Mouse (Mus musculus): Measurements from ENCODE around the gene Garnl3. TPM values are rescaled to one million over a fixed set of nuclear protein-coding genes. Genes with fewer than 3 reads are reported as not detected.

Garnl3 gene
- polyA plus RNA-seq, 1 experiment from 2014 or later: 1.2 TPM

DNA sequence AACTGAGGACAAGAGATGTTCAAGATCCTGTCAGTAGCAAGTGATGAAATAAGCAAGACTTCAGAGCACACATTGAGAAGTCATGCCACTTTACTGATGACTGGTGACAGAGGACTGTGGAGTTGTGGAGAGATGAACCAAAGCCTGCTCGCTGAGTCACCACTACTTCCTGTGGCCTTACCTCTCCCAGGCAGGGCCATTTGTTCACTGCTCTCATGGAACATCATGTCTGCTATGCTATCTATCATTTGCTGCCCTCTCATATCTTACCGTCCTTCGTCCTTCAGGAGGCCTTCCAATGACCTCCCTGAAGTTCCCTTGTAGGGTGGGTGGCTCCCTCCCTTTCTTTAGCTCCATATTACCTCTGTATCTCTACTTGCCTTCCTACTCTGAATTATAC, 47.2 kb downstream of the Garnl3 start:
- H3K9me3 ChIP-seq (replicated peaks): no peaks in the 10 kb centered on the region
- ATAC-seq (ENCODE audit: low read depth) (no peak), DNase-seq (no peak)
- no peaks in the 10 kb centered on the region for H3K36me3 ChIP-seq
- 0 out of 2 replicates have a peak, but pooled peaks cover 4% of the 10 kb centered on the region for H3K4me1 ChIP-seq (replicated peaks)
- WGBS (ENCODE audit: insufficient replicate concordance): 36% methylated on average over 3 of the region's 3 CpGs
- no peak overlapping the region for H3K4me2 ChIP-seq
- no peak overlapping the region for H3K9ac ChIP-seq
- H3K27ac ChIP-seq: no peak overlapping the region
- no peaks in the 10 kb centered on the region for H3K27me3 ChIP-seq
- H3K4me3 ChIP-seq (replicated peaks): no peak overlapping the region

DNA sequence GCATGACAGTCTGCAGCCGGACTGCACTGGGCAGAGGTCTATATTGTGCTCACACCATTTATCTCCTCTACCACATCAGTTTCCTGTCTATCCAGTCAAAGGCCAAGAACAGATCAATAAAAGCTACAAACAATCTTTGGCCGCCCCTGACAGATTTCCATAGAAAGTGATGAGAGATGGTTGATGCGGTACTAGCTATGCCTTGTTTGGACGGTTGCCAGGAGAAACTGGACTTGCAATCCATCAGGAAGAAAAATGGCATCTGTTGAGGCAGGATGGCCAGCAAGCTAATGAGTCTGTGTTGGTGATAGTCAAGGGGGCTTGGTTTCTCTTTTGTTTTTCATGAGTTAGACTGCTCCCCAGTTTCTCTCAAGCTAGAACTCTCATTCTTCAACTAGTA, 51.3 kb downstream of the Garnl3 start:
- no peak overlapping the region for H3K4me2 ChIP-seq
- 48% methylated on average over 4 of the region's 4 CpGs for WGBS (ENCODE audit: insufficient replicate concordance)
- no peak for ATAC-seq (ENCODE audit: low read depth)
- H3K27ac ChIP-seq: no peak overlapping the region
- DNase-seq: no peak
- H3K4me3 ChIP-seq (replicated peaks): no peak overlapping the region
- H3K36me3 ChIP-seq: no peaks in the 10 kb centered on the region
- no peak overlapping the region for H3K9ac ChIP-seq
- H3K4me1 ChIP-seq (replicated peaks): 0 out of 2 replicates have a peak, but pooled peaks cover 4% of the 10 kb centered on the region
- H3K9me3 ChIP-seq (replicated peaks): no peaks in the 10 kb centered on the region
- no peaks in the 10 kb centered on the region for H3K27me3 ChIP-seq

DNA sequence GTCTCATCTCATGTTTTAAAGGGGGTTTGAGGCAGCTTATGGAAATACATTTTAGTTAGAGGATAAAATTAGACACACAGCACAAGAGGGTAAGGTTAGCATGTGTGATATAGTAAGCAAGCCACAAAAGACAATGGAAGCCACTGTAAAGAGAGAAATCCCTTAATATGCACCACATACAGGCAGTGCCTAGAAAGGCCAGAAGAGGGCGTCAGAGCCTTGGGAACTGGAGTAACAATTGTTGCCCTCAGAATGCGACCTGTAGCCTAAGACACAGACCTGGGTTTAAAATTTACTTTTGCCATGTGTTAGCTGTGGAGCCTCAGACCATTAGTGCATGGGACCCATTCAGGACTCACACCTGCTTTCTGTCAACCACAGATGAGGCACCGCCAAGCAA, 54.2 kb downstream of the Garnl3 start:
- H3K4me1 ChIP-seq (replicated peaks): 0 out of 2 replicates have a peak, but pooled peaks cover 4% of the 10 kb centered on the region
- H3K27ac ChIP-seq: no peak overlapping the region
- no peak overlapping the region for H3K9ac ChIP-seq
- DNase-seq (no peak), ATAC-seq (ENCODE audit: low read depth) (no peak)
- no peaks in the 10 kb centered on the region for H3K9me3 ChIP-seq (replicated peaks)
- H3K4me3 ChIP-seq (replicated peaks): no peak overlapping the region
- 27% methylated on average over 3 of the region's 3 CpGs for WGBS (ENCODE audit: insufficient replicate concordance)
- no peak overlapping the region for H3K4me2 ChIP-seq
- H3K36me3 ChIP-seq: no peaks in the 10 kb centered on the region
- no peaks in the 10 kb centered on the region for H3K27me3 ChIP-seq

DNA sequence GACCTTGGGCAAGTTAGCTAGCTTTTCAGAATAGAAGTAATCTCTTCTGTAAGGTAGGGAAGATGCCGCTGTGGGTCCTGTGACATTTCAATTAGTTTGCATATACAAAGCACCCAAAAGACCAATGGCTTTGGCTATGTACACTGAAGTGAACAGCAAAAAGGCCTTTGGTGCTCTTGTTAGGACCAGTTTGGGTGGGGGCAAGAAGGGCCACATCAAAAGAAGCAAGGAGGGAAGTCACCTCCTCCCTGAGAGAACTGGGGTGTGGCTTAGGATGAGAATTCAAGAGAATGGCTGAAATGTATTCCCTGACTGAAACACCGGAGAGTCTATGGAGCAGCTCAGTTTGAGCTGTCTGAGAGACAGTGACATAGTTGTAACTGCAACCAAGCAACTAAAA, 56.5 kb downstream of the Garnl3 start:
- no peak overlapping the region for H3K9ac ChIP-seq
- no peaks in the 10 kb centered on the region for H3K27me3 ChIP-seq
- H3K4me1 ChIP-seq (replicated peaks): no peaks in the 10 kb centered on the region
- ATAC-seq (ENCODE audit: low read depth) (no peak), DNase-seq (no peak)
- 75% methylated on average over 2 of the region's 2 CpGs for WGBS (ENCODE audit: insufficient replicate concordance)
- H3K36me3 ChIP-seq: no peaks in the 10 kb centered on the region
- H3K9me3 ChIP-seq (replicated peaks): no peaks in the 10 kb centered on the region
- H3K27ac ChIP-seq: no peak overlapping the region
- H3K4me2 ChIP-seq: no peak overlapping the region
- no peak overlapping the region for H3K4me3 ChIP-seq (replicated peaks)

DNA sequence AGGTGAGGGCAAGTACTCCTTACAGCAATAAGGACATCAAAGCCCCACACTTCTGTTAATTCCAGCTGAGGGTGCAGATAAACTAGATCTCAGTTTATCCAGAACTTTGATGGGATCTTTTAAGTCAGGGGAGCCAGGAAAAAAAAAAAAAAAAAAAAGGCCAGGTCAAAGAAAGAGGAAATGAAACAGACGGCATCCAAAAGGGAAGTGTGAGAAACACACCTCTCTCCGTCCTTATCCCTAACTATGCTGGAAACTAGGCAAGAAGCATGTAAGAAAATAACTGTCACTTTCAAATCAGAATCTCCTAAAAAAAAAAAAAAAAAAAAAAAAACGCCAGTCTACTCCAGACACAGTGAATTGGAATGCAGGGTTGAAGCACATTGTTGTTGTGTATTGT, 57.3 kb downstream of the Garnl3 start:
- no peak for ATAC-seq (ENCODE audit: low read depth)
- 30% methylated on average over 3 of the region's 3 CpGs for WGBS (ENCODE audit: insufficient replicate concordance)
- no peak for DNase-seq

DNA sequence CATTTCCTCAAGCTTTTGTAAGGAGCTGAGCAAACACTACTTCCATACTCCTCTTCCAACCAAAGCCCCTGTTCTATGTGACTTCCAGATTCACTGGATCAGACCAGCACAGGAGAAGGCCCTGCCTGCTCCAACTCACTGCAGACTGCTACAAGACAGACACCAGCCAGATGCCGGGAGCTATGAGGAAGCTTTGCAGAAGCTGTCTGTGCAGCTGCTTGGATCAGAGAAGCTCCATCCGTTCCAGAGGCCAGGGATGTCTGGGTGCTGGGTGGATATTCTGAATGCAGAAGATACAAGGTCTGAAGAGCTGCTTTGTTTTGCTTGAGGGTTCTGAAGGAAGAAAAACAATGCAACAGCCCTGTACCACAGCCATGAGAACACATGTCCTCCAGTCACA, 59.1 kb downstream of the Garnl3 start:
- H3K9me3 ChIP-seq (replicated peaks): no peaks in the 10 kb centered on the region
- H3K27ac ChIP-seq: no peak overlapping the region
- H3K9ac ChIP-seq: no peak overlapping the region
- no peak for ATAC-seq (ENCODE audit: low read depth)
- H3K4me1 ChIP-seq (replicated peaks): no peaks in the 10 kb centered on the region
- H3K27me3 ChIP-seq: no peaks in the 10 kb centered on the region
- H3K4me3 ChIP-seq (replicated peaks): no peak overlapping the region
- no peaks in the 10 kb centered on the region for H3K36me3 ChIP-seq
- 41% methylated on average over 2 of the region's 2 CpGs for whole genome bisulfite sequencing (ENCODE audit: insufficient replicate concordance)
- H3K4me2 ChIP-seq: no peak overlapping the region
- no peak for DNase-seq

More for the DNA sequence above, 57.3 kb downstream of the Garnl3 start:
- Histone ChIP-seq H3K27ac (no peak overlapping the region), H3K4me3 (replicated peaks) (no peak overlapping the region), H3K4me2 (no peak overlapping the region), H3K9ac (no peak overlapping the region), H3K4me1 (replicated peaks) (no peaks in the 10 kb centered on the region), H3K27me3 (no peaks in the 10 kb centered on the region), H3K9me3 (replicated peaks) (no peaks in the 10 kb centered on the region), H3K36me3 (no peaks in the 10 kb centered on the region)

DNA sequence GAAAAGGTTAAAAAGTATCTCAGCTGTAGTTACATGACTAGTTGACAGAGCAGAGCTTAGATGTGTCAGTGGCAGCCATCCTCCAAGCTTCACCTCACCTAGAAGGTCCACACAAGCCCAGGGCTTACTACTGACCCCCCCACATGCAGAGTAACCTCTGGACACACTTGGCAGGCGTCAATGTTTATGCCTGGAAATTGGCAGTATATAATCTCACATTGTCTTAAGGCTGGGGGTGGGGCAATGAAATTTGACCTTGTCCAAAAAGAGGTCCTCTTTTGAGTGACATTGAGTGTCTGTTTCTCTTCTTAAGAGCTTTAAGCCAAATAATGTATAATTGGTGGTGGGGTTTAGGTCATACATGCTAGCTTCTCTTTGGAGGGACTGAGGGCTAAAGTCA, 65.8 kb downstream of the Garnl3 start:
- ATAC-seq (ENCODE audit: low read depth): no peak
- no peak for DNase-seq
- no peaks in the 10 kb centered on the region for H3K4me1 ChIP-seq (replicated peaks)
- no peaks in the 10 kb centered on the region for H3K27me3 ChIP-seq
- no peaks in the 10 kb centered on the region for H3K9me3 ChIP-seq (replicated peaks)
- no peak overlapping the region for H3K4me3 ChIP-seq (replicated peaks)
- no peak overlapping the region for H3K9ac ChIP-seq
- no peak overlapping the region for H3K4me2 ChIP-seq
- WGBS (ENCODE audit: insufficient replicate concordance): 43% methylated on average over 1 of the region's 1 CpGs
- no peaks in the 10 kb centered on the region for H3K36me3 ChIP-seq
- no peak overlapping the region for H3K27ac ChIP-seq

DNA sequence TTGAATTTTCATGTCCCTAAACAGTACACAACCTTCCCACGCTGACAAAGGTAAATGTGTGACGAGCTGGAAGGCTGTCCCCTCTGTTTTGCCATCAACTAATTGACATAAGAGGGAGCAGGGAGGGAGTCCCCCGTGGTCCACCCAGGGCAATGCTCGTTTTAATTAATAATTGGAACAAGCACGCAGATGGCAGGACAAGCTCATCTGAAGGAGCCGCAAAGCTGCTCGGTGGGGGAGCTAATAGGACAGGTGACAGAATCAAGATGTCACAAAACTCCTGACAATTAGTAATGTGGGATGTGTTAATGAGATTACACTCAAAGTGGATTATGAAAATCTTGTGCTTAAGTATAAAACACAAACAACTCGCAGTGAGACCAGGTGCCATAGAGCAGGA, 68.7 kb downstream of the Garnl3 start:
- Histone ChIP-seq H3K4me3 (replicated peaks) (no peak overlapping the region), H3K9ac (no peak overlapping the region), H3K27ac (no peak overlapping the region), H3K4me1 (replicated peaks) (no peaks in the 10 kb centered on the region), H3K9me3 (replicated peaks) (no peaks in the 10 kb centered on the region), H3K36me3 (no peaks in the 10 kb centered on the region), H3K4me2 (no peak overlapping the region), H3K27me3 (no peaks in the 10 kb centered on the region)
- no peak for DNase-seq
- no peak for ATAC-seq (ENCODE audit: low read depth)
- 60% methylated on average over 8 of the region's 8 CpGs for WGBS (ENCODE audit: insufficient replicate concordance)

DNA sequence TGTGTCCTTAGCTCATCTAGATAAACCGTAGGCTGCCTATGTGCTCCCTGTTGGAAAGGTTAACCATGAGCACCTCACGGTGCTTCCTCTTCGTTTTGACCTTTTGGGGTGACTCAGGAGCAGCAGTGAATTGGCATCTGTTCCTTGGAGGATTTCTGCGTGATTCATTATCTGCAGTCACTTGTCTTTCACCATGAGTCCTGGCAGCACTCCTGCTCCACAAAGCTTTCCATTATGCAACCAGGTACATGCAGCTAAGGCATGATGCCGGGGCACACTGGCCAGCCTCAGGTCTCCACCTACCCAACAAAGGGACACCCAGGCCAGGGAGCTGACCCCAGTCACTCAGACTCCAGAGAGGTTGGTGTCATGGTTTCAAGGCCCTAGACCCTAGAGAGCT, 72.5 kb downstream of the Garnl3 start:
- ATAC-seq (ENCODE audit: low read depth): no peak
- no peak for DNase-seq

DNA sequence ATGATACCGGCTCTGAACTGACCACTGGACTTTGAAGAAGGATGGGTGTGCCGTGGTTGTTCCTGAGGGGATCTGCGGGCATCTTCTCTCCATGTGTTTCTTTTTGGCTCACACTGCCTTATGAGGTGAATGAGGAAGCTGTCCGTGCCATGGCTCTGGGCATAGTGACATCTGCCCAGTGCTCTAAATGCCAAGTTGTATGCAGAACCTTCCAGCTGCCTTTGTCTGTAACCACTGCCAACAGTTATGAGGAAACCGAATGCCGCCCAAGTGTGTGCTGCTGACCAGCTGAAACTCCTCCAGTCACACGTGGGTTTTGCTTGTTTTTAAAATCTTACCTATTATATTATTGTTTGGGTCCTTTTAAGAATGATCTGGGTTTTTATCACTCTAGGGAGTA, 73.9 kb downstream of the Garnl3 start:
- DNase-seq (no peak), ATAC-seq (ENCODE audit: low read depth) (no peak)
- Histone ChIP-seq H3K4me1 (replicated peaks) (no peaks in the 10 kb centered on the region), H3K9me3 (replicated peaks) (no peaks in the 10 kb centered on the region), H3K36me3 (no peaks in the 10 kb centered on the region), H3K27me3 (no peaks in the 10 kb centered on the region), H3K4me2 (no peak overlapping the region), H3K27ac (no peak overlapping the region), H3K4me3 (replicated peaks) (no peak overlapping the region), H3K9ac (no peak overlapping the region)
- WGBS (ENCODE audit: insufficient replicate concordance): 67% methylated on average over 7 of the region's 7 CpGs

More for the DNA sequence above, 72.5 kb downstream of the Garnl3 start:
- 69% methylated on average over 5 of the region's 5 CpGs for WGBS (ENCODE audit: insufficient replicate concordance)
- H3K36me3 ChIP-seq: no peaks in the 10 kb centered on the region
- H3K9ac ChIP-seq: no peak overlapping the region
- H3K4me3 ChIP-seq (replicated peaks): no peak overlapping the region
- no peaks in the 10 kb centered on the region for H3K27me3 ChIP-seq
- H3K27ac ChIP-seq: no peak overlapping the region
- H3K4me2 ChIP-seq: no peak overlapping the region
- H3K4me1 ChIP-seq (replicated peaks): no peaks in the 10 kb centered on the region
- H3K9me3 ChIP-seq (replicated peaks): no peaks in the 10 kb centered on the region

DNA sequence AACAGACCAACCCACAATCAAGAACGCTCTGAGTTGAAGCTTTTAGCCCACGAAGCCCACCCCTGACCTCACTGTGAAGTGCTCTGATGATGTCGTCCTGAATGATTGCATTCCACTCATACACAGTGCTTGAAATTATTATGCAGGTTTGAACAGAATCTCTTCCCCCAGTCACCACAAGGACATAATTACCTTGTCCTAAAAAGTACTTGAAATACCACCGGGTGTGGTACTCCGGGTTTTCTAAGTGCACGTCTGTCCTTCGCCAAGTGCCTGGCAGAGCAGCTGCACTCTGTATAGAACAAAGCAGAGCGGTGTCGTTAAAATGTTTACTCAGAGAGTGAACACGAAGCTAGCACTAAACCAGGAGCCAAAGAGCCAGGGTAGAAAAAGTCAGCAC, 77.5 kb downstream of the Garnl3 start:
- WGBS (ENCODE audit: insufficient replicate concordance): 60% methylated on average over 10 of the region's 10 CpGs
- Histone ChIP-seq H3K4me3 (replicated peaks) (no peak overlapping the region), H3K27me3 (no peaks in the 10 kb centered on the region), H3K4me2 (no peak overlapping the region), H3K9me3 (replicated peaks) (no peaks in the 10 kb centered on the region), H3K27ac (no peak overlapping the region), H3K4me1 (replicated peaks) (no peaks in the 10 kb centered on the region), H3K9ac (no peak overlapping the region), H3K36me3 (no peaks in the 10 kb centered on the region)
- no peak for ATAC-seq (ENCODE audit: low read depth)
- DNase-seq: no peak

DNA sequence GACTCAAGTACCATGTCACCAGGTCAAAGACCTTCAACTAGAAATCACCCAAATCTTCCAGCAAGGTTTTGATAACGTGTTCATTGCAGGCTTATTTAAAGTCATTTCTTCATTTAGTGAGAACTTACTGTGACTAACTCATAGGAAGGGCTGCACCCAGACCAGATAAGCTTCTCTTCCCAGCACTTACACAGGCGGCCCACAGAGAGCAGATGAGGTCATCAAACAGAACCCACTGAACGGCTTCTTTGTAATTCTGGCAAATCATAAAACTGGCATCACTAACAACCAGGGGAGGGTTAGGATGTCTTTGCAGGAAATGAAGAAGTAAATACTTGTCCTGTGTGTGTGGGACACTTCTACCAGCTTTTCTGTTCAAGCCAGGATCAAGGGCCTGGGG, 84.1 kb downstream of the Garnl3 start:
- Histone ChIP-seq H3K27me3 (no peaks in the 10 kb centered on the region), H3K9me3 (replicated peaks) (no peaks in the 10 kb centered on the region), H3K4me1 (replicated peaks) (peaks cover 8% of the 10 kb centered on the region), H3K36me3 (no peaks in the 10 kb centered on the region), H3K9ac (no peak overlapping the region), H3K4me3 (replicated peaks) (no peak overlapping the region), H3K27ac (no peak overlapping the region), H3K4me2 (no peak overlapping the region)
- DNase-seq (no peak), ATAC-seq (ENCODE audit: low read depth) (no peak)
- WGBS (ENCODE audit: insufficient replicate concordance): 32% methylated on average over 3 of the region's 3 CpGs

Data from liver, embryonic 13.5 days (tissue).